Mouse (Mus musculus): ENCODE results near the gene Ada.

The Ada gene

GRCm38 (mm10) chr2:163728300-163728699 is 21.7 kb downstream of the Ada start:
- DNase-seq = no peak

GRCm38 (mm10) chr2:163726766-163727393 is 23.2 kb downstream of the Ada start:
- DNase-seq = no peak

- DNase-seq = no peak
Observed at GRCm38 (mm10) chr2:163722550-163722949, 27.5 kb downstream of the Ada start.

- DNase-seq = no peak
Observed at GRCm38 (mm10) chr2:163719616-163720015, 30.4 kb downstream of the Ada start.

- peak; percentile 82 for DNase-seq
Observed at GRCm38 (mm10) chr2:163718951-163719603, 31.0 kb downstream of the Ada start.

GRCm38 (mm10) chr2:163718526-163718925 is 31.5 kb downstream of the Ada start:
- no peak for DNase-seq

- no peak for DNase-seq
Observed at GRCm38 (mm10) chr2:163716853-163717252, 33.2 kb downstream of the Ada start.

GRCm38 (mm10) chr2:163716448-163716847 is 33.6 kb downstream of the Ada start:
- no peak for DNase-seq

GRCm38 (mm10) chr2:163713340-163713739 is 36.7 kb downstream of the Ada start:
- DNase-seq = no peak

- no peak for DNase-seq
Observed at GRCm38 (mm10) chr2:163712874-163713273, 37.2 kb downstream of the Ada start.

- no peak for DNase-seq
Observed at GRCm38 (mm10) chr2:163712473-163712872, 37.6 kb downstream of the Ada start.

GRCm38 (mm10) chr2:163711368-163711868 is 38.6 kb downstream of the Ada start:
- no peak for DNase-seq

GRCm38 (mm10) chr2:163710606-163711159 is 39.4 kb downstream of the Ada start:
- DNase-seq = no peak

- no peak for DNase-seq
Observed at GRCm38 (mm10) chr2:163710000-163710399, 40.0 kb downstream of the Ada start.

- no peak for DNase-seq
Observed at GRCm38 (mm10) chr2:163708763-163709250, 41.2 kb downstream of the Ada start.

GRCm38 (mm10) chr2:163708321-163708720 is 41.7 kb downstream of the Ada start:
- DNase-seq = no peak

GRCm38 (mm10) chr2:163703599-163704260 is 46.3 kb downstream of the Ada start:
- no peak for DNase-seq

- DNase-seq = no peak
Observed at GRCm38 (mm10) chr2:163702921-163703320, 47.1 kb downstream of the Ada start.

- DNase-seq = no peak
Observed at GRCm38 (mm10) chr2:163702431-163702830, 47.6 kb downstream of the Ada start.

- no peak for DNase-seq
Observed at GRCm38 (mm10) chr2:163699078-163699780, 50.8 kb downstream of the Ada start.

- DNase-seq = no peak
Observed at GRCm38 (mm10) chr2:163697764-163698480, 52.1 kb downstream of the Ada start.

GRCm38 (mm10) chr2:163696763-163697162 is 53.3 kb downstream of the Ada start:
- DNase-seq = peak; percentile 35

Data from liver (tissue).